Mouse (Mus musculus): ENCODE data around the gene Gpr87. TPM values are rescaled to one million over a fixed set of nuclear protein-coding genes. Genes with fewer than 3 reads are reported as not detected.

Gpr87 gene
- not detected for polyA plus RNA-seq (2017; shearing (Covaris generic))

DNA sequence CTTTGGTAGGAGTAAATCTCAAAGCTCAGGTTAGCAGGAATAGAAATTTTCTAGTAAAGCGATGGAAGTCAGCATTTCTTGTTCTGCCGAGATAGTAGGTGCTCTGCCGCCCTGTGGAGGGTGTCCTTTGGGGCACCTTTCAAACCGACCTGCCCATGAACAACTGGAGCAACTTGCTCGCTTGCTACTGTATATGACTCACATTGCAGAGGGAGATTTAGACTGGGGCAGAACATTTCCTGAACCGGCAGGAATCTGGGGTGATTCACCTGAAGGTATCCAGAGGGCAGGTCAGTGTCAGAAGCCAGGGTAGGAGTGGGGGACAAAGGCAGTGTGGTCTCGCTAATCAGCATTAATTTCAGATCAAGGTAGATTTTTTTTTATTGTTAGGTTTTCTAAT, at the start of gene Gpr87:
Gene Gpr87 (minus strand): TSS at position 167 of the 400 bp plus-strand sequence.
- no peak for ATAC-seq

DNA sequence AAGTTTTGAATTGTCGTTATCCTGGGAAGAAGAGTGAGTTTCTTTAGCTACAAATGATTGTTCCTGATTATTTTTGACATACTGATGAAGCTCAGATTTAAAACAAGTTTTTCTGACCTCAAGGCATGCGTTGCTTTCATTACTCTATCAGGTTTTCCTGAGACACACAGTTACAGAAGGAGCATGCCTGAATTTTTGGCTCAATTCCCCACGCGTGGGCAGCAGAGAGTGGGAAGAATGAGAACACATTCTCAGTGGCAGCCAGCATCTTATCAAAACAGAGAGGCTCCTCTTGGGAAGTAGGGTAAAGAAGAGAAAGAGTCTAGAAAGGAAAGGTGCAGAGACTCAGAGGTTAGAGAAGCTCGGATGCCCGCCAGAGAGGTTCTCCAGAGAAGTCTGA, 48.5 kb upstream of the Gpr87 start:
- ATAC-seq: no peak

- ATAC-seq: peak; percentile 65
Measured at GRCm38 (mm10) chr3:59234878-59235277, 40.0 kb upstream of the Gpr87 start.

DNA sequence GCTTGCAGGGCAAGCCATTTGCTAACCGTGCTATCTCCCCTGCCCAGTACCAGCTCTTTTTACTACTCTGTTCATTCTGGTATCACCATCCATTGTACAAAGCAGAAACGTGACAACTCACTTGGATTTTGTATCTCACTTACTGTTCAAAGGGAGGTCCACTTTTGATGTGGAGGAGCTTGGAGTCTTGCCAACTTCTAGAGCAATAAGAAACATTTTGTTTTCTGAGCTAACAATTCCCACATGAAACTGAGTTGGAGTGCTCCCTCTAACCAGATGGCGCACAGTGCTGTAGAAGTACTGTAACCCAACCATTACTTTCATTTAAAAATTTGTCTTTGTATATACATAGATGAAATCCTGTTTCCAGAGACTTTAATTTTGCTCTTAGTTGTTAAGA, 36.0 kb upstream of the Gpr87 start:
- ATAC-seq: no peak

GRCm38 (mm10) chr3:59228730-59229551, 34.0 kb upstream of the Gpr87 start:
- peak; percentile 60 for ATAC-seq

DNA sequence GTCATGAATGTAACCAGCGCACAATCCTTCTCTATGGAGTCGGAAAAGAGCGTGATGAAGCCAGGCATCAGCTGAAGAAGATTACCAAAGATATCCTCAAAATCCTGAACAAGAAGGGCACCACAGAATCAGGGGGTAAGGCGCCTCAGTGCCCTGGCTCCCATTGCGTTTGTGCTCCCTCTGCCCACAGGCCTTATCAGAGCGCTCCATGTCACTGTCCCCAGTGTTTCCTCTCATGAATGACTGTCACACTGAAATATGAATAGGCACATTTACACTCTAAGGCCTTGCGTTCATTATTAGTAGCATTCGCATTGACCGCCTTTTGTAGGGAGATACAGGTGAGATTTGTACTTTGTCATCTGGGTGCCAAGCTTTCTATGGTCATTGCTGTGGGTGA, 32.8 kb upstream of the Gpr87 start:
- no peak for ATAC-seq

DNA sequence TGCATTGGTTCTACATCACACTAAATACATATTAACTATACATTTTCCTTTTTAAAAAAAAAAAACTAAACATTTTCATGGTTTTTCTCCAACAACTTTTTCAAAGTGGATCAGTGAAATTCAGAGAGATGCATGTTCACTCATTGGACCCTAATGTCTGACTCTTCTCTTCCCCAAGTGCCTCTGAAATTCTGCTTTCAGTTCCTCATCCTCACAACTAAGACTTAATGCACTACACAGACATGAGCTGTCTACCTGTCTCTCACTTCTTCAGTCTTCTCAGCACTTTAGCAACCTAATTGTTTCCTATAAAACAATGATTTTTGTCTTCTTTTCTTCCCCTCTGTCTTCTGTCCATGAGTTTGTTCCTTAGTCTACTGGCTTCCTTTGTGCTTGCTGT, 30.5 kb upstream of the Gpr87 start:
- ATAC-seq: no peak

- ATAC-seq: no peak
Measured at GRCm38 (mm10) chr3:59222303-59222702, 27.4 kb upstream of the Gpr87 start.

DNA sequence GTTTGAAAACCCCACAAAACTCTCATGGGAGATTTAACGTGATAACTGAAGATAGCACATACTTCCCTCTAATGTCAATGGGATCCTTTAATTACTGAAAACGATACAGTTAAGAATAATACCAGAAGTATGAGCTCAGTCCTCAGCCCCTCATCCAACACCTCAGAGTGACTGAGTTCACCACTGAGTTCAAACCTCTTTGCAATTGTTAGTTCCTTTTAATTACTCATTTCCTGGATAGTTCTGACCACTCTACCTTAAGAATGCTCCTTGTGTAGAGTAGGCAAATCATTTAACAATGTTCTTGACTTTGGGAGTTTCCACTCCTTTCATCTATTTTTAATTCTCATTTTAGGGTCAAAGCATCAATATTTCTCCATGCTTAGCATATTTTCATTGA, 24.4 kb upstream of the Gpr87 start:
- no peak for ATAC-seq

DNA sequence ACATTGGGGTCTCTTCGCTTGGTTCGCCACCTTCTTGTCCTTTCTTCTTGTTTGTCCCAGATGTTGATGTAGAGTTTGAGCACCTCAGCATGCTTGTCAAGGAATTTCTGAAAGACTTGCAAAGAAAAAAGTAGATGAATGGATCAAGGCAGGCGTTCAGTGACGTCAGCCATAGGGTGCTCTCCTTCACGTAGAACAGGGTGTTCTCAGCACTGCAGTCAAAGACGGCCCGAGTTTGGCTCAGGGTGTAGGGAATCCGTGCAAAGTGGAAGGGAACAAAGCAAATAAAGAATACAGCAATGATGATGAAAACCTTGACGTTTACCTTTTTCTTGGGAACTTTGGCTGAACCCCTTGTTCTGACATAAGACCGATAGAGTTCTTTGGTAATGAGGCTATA, 22.3 kb upstream of the Gpr87 start:
- no peak for ATAC-seq

DNA sequence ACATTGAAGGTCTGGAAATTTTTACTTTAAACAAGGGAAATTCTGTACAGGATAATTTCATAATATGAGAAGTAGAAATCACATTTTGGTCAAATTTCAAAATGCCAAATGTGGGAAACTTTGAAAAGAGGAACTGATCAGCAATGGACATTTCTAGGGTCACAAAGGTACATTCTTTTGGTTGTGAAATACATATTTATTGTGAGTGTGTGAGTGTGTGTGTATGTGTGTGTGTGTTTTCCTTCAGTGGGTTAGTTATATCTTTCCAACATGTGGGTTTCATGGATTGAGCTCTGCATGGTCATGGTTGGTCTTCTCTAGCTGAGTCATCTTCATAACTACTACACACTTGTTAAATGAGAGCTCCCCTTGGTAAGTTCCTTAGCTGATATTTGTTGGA, 17.5 kb upstream of the Gpr87 start:
- no peak for ATAC-seq

GRCm38 (mm10) chr3:59211784-59212183, 16.9 kb upstream of the Gpr87 start:
- no peak for ATAC-seq

- no peak for ATAC-seq
Measured at GRCm38 (mm10) chr3:59210727-59211126, 15.8 kb upstream of the Gpr87 start, which contains the start of gene P2ry13. TSS of gene P2ry13 (minus strand) at chr3:59210882.

DNA sequence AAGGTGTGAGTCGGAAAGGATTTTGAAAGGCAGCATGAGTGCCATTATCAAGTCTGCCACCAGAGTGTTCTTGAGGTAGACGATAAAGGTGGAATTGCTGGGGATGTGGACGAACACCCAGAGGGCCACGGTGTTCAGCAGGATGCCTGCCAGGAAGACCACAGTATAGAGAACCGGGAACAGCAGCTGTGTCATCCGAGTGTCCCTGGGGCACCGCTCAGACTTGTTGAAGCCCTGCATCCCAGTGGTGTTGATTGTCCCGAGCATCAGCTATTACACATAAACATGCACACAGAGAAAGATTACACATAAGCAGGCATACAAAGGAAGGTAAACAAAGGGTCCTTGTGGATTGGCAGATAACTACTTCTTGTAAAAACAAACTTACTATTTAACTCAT, 15.2 kb upstream of the Gpr87 start:
- ATAC-seq: no peak

- ATAC-seq: peak; percentile 69
Measured at GRCm38 (mm10) chr3:59208650-59209548, 14.0 kb upstream of the Gpr87 start.

DNA sequence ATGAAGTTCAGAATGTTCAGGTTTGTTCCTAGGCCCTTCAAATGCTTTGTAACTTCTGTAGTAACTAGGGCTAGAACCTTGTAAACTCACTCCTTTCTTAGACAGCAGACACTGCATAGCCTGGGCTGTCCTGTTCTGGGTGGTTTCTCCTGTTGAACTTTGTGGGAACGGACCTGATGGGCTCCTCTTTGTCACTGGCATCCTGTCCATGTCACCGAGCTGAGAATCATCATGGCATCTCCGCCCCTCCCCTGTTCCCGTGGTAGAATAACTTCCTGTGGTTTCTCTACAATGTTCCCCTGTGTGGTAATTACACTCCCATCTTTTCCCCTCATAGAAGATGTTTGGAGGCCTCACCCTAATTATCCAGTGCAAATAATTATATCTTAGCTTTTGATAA, 11.0 kb upstream of the Gpr87 start:
- peak; percentile 30 for ATAC-seq

DNA sequence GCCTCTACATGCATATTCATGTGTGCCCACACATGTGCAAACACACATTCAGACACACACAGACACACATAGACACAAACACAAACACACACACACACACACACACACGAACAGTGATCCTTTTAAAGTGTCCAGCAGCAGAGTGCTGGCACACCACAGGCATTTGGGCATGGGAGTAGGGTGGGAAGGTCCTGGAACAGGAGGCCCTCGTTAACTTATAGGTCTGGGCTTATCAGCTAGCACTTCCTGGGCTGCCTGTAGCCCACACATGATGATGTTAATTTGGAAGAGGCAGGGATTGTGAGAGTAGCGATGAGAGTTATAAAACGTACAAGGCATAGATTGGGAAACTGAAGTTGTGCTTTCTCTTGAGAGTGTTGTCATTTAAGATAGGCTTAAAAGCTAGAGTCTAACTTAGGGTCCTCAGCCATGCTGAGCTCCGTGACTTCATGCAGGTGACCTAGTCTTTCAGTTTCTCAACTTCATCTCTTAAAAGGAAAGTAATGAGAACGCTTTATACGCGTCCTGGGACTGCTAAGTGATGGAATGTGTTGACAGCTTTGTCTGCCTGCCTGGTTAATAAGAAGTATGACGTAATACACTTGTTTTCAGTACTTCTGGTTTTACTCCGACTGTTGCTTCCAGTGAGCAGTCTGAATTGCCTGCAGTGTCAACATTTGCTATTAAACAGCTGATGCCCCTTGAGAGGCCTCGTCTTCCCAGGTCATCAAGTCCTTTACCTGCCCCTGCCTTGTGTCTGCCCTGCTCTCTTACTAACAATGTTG, 10.0 kb upstream of the Gpr87 start:
- ATAC-seq: no peak

DNA sequence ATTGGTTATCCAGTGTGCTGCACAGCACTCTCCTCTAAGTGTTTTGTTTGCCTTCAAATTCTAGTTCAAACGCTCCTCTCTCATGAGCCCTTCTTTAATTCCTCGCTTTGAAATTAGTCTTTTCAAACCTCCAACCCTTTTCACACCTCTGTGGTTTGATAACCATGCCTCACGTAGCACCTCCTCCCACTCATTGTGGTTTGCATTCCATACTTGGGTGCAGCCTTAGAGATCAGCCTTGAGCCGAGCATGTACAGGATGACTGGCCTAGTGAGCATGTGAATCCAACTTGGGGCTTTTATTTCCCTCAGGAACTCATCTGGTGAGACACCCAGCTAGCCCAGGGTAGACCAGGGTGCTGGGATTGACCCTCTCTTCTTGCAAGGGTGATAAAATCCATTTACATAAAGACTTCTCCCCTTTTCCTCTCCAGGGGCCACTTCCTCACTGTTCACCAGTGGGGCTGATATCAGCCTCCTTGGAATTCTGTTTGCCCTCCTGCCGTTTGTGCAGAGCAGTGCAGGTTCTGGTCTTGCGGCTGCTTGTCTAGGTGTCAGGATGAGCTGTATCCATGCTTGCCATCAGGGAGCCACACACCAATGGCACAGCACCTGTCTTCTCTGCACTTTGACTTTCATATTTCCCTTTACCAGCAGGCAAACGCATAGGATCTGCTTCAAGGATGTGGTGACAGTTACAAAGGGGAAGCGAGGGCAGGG, 9.1 kb upstream of the Gpr87 start:
- peak; percentile 71 for ATAC-seq

DNA sequence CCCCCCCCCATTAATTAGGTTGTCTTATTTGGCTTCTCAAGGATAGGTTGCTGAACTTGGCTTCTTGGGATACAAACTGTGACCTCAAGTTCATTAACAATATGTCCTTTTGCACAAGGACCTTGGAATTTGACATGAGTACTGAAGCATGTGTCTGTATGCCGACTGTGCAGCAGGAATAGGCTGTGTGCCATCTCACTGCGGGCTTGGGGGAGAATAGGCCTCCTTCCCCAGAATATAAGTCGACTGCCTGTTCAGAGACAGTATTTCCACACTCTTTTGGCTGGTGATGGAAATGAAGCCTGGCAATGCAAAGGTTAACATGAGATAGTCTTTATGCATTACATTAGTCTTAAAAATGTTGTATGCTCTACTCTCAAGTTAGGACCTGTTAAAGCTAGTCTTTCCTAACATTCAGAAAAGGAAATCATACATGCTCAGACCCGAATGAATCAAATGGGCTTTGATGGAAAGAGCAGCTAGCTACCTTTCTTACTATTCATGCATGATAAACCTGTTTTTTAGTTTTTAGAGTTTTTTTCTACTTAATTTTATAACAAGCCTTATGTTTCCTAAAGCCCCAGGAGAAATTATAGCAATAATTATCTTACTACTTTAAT, 2.5 kb upstream of the Gpr87 start:
- no peak for ATAC-seq

DNA sequence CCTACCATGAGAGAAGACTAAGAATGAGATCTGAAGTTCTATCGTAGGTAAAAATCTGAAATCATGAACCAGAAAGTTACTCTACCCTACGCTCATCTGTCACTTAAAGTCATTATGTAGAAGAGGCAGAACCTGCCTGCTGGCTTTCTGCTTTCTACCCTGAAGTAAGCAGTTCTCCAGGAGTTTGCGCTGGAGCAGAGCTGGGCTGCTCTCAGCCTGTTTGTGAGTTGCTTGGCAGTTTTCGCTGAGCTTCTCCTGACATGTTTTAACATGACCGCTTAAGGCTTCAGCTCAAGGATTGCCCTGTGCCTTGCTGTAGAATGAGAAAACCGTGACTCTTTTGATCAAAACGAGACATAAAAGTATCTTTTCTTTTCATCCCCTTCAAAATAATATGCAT, 805 bp downstream of the Gpr87 start:
- ATAC-seq: no peak

- ATAC-seq: no peak
Measured at GRCm38 (mm10) chr3:59191674-59192073, 3.2 kb downstream of the Gpr87 start.

GRCm38 (mm10) chr3:59187336-59187735, 7.6 kb downstream of the Gpr87 start:
- no peak for ATAC-seq

Data from inflammation-experienced regulatory T-cells, adult 6 months (primary cell).